Mouse (Mus musculus): Measurements from ENCODE around the gene Olfr1342.

Olfr1342 gene

GRCm38 (mm10) chr4:118692412-118692973, at the start of gene Olfr1342:
Olfr1342 (minus strand) TSS chr4:118692756.
- DNase-seq = no peak

GRCm38 (mm10) chr4:118741881-118742280, 49.3 kb upstream of the Olfr1342 start:
- DNase-seq = no peak

GRCm38 (mm10) chr4:118740988-118741698, 48.6 kb upstream of the Olfr1342 start:
- no peak for DNase-seq

- no peak for DNase-seq
Measured at GRCm38 (mm10) chr4:118739574-118739973, 47.0 kb upstream of the Olfr1342 start.

- no peak for DNase-seq
Measured at GRCm38 (mm10) chr4:118731875-118732274, 39.3 kb upstream of the Olfr1342 start, which contains the start of gene Olfr1339. Olfr1339 (plus strand) TSS chr4:118732175.

- no peak for DNase-seq
Measured at GRCm38 (mm10) chr4:118721742-118722483, 29.4 kb upstream of the Olfr1342 start.

GRCm38 (mm10) chr4:118719838-118720237, 27.3 kb upstream of the Olfr1342 start, which contains the start of gene Olfr1340:
Olfr1340 (plus strand) TSS chr4:118720138.
- no peak for DNase-seq

- DNase-seq = no peak
Measured at GRCm38 (mm10) chr4:118711656-118712055, 19.1 kb upstream of the Olfr1342 start.

- no peak for DNase-seq
Measured at GRCm38 (mm10) chr4:118708086-118708485, 15.5 kb upstream of the Olfr1342 start.

GRCm38 (mm10) chr4:118703223-118703622, 10.7 kb upstream of the Olfr1342 start, which contains the start of gene Olfr1341:
Olfr1341 (plus strand) TSS chr4:118703523.
- DNase-seq = no peak

- no peak for DNase-seq
Measured at GRCm38 (mm10) chr4:118693812-118694211, 1.3 kb upstream of the Olfr1342 start.

GRCm38 (mm10) chr4:118687086-118687485, 5.5 kb downstream of the Olfr1342 start:
- no peak for DNase-seq

- DNase-seq = no peak
Measured at GRCm38 (mm10) chr4:118658652-118659051, 33.9 kb downstream of the Olfr1342 start, which contains the start of gene Olfr62. Olfr62 (plus strand) TSS chr4:118658952.

GRCm38 (mm10) chr4:118645234-118645633, 47.3 kb downstream of the Olfr1342 start:
- DNase-seq = peak; percentile 27

- DNase-seq = no peak
Measured at GRCm38 (mm10) chr4:118642346-118643190, 50.0 kb downstream of the Olfr1342 start.

Data from cerebellum, adult 8-10 months (tissue).